Mouse (Mus musculus): ENCODE measurements around the gene Hoxd8. TPM values are rescaled to one million over a fixed set of nuclear protein-coding genes. Genes with fewer than 3 reads are reported as not detected.

The Hoxd8 gene
- polyA plus RNA-seq, 1 experiment from 2014 or later, result 45.6 TPM

DNA sequence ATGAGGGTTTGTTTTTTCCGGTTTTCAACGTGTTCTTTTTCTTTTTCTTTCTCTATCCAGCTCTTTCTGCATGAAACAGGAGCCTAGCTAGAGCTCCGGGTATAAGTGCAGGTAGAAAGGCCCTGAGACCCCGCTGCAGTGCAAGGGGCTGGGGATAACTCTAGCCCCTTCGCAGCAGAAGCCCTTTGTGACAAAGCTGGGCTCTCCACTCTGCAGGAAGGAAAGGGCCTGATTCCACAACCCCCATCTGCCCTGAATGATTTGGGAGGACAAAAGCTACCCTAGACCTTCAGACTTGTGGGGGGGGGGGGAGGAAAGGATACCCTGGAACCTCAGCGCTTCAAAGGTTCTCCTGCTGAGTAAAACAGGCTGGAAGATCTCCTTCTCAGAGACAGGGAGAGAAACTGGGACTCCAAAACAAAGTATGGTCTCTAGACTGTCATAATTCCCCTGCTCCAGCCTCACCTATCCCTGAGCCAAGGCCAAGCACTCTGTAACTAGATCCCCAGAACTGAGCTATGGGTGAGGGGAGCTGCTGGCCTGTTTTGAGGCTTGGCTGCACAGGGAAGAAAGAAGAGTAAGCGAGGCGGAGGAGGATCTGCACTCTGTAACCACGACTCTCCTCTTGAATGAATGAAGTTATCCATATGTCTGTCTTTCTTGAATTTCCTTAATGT, 27.9 kb upstream of the Hoxd8 start:
- peak overlapping the region; percentile 28; the same call in 1 of the 2 replicates for H3K4me3 ChIP-seq (ENCODE audit: low read length)
- ATAC-seq (ENCODE audit: low FRiP score, low TSS enrichment), result peak; percentile 35
- H3K9me3 ChIP-seq (ENCODE audit: low read length), result no peaks in the 10 kb centered on the region
- WGBS, result 29% methylated on average over 9 of the region's 9 CpGs
- H3K4me1 ChIP-seq (ENCODE audit: insufficient read depth, low read length), result peaks cover 56% of the 10 kb centered on the region
- peak overlapping the region; percentile 51 for H3K4me2 ChIP-seq (replicated peaks; ENCODE audit: low read depth, low read length)
- peaks cover 60% of the 10 kb centered on the region for H3K27me3 ChIP-seq (ENCODE audit: insufficient read depth, low read length)
- H3K27ac ChIP-seq (ENCODE audit: low read length), result peak overlapping the region; percentile 63
- peak overlapping the region; percentile 52; the same call in 1 of the 2 replicates for H3K9ac ChIP-seq (replicated peaks; ENCODE audit: low read length)
- H3K36me3 ChIP-seq (ENCODE audit: insufficient read depth, low read length), result no peaks in the 10 kb centered on the region

DNA sequence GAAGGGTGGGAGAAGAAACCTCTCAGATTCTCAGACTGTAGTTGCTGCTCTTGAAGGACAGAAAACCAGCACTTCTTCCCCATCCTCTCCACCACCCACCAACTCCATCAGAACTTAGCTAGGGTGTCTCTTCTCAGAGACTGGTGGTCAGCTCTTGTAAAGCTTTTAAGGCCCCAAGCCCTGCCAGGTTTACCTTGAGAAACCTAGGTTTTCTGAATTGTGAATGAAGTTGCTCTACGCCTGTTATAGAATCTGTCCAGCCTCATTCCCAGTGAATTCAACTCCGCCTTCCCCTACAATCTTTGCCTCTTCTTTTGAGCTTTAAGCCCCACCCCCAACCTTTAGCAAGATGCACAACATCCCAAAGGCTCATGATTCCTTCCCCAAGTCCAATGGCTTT, 27.3 kb upstream of the Hoxd8 start:
- Histone ChIP-seq H3K9me3 (ENCODE audit: low read length) (no peaks in the 10 kb centered on the region), H3K4me1 (ENCODE audit: insufficient read depth, low read length) (peaks cover 56% of the 10 kb centered on the region), H3K27ac (ENCODE audit: low read length) (peak overlapping the region; percentile 63), H3K9ac (replicated peaks; ENCODE audit: low read length) (no peak overlapping the region), H3K4me2 (replicated peaks; ENCODE audit: low read depth, low read length) (peak overlapping the region; percentile 11), H3K27me3 (ENCODE audit: insufficient read depth, low read length) (peaks cover 54% of the 10 kb centered on the region), H3K36me3 (ENCODE audit: insufficient read depth, low read length) (no peaks in the 10 kb centered on the region), H3K4me3 (ENCODE audit: low read length) (no peak overlapping the region)
- no peak for ATAC-seq (ENCODE audit: low FRiP score, low TSS enrichment)
- 38% methylated on average over 2 of the region's 2 CpGs for WGBS

DNA sequence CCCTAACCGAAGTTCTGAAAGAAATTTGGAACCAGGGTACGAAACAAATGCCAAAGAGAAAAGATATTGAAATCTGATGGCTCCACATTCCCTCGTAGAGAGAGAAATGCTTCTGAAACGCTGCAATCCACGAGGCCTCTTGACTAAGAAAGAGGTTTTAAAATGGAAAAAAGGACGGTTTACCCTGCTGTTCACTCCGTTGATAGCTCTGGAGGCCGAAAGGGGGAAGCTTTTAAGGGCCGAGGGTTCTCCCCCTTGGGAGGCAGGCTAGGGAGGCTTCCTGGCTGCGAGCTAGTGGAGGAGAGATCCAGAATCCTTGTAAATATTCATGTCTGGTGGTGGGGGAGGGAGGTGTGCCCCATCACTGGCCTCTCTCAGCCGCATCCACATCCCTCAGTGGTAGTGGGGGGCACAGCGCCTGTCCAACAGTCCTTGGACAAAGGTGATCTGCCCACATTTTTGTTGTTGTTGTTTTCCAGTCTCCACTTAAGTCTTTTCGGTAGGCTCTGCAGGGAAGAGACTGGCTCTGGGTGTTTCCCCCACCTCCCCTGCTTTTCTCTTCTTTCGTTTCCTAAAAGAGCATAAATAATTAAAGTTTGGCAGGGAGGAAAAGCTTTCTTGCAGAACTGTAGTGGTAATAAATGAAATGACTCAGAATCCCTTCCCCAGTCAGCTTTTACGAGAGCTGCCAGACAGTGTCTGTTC, 25.4 kb upstream of the Hoxd8 start, which contains the start of gene Hoxd11:
Gene Hoxd11 (plus strand): TSS at position 667 of the 705 bp plus-strand sequence.
- Histone ChIP-seq H3K27me3 (ENCODE audit: insufficient read depth, low read length) (peaks cover 35% of the 10 kb centered on the region), H3K27ac (ENCODE audit: low read length) (peak within 1 kb of the TSS; percentile 92), H3K9ac (replicated peaks; ENCODE audit: low read length) (peak within 1 kb of the TSS; percentile 89)

DNA sequence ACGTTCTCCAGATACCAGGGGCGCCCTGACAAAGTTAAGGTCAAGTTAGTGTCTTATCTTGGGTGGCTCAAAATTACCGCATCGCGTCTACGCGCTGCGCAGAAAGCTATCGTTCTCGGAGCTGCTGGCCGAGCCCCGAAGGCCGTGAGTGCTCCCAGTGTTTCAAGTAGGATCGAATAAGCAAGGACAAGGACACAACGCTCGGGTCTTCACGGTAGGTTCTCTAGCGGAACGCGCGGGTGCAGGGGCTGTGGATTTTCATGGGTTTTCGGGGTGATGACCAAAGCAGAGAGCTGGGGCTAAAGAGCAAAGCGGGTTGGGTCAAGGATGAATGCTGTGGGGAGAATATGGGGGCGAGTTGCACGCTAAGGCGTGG, 24.8 kb upstream of the Hoxd8 start:
- Histone ChIP-seq H3K36me3 (ENCODE audit: insufficient read depth, low read length) (no peaks in the 10 kb centered on the region), H3K27me3 (ENCODE audit: insufficient read depth, low read length) (peaks cover 31% of the 10 kb centered on the region), H3K4me2 (replicated peaks; ENCODE audit: low read depth, low read length) (peak overlapping the region; percentile 61), H3K9ac (replicated peaks; ENCODE audit: low read length) (peak overlapping the region; percentile 89), H3K9me3 (ENCODE audit: low read length) (no peaks in the 10 kb centered on the region), H3K4me3 (ENCODE audit: low read length) (peak overlapping the region; percentile 63), H3K27ac (ENCODE audit: low read length) (peak overlapping the region; percentile 92), H3K4me1 (ENCODE audit: insufficient read depth, low read length) (peaks cover 40% of the 10 kb centered on the region)
- WGBS, result under 1% methylated on average over 26 of the region's 26 CpGs
- no peak; the same call in 1 of the 2 replicates for ATAC-seq (ENCODE audit: low FRiP score, low TSS enrichment)

More for the DNA sequence above, 25.4 kb upstream of the Hoxd8 start, which contains the start of gene Hoxd11:
- no peaks in the 10 kb centered on the region for H3K9me3 ChIP-seq (ENCODE audit: low read length)
- peaks cover 40% of the 10 kb centered on the region for H3K4me1 ChIP-seq (ENCODE audit: insufficient read depth, low read length)
- peak within 1 kb of the TSS; percentile 61 for H3K4me2 ChIP-seq (replicated peaks; ENCODE audit: low read depth, low read length)
- no peaks in the 10 kb centered on the region for H3K36me3 ChIP-seq (ENCODE audit: insufficient read depth, low read length)
- no peak for ATAC-seq (ENCODE audit: low FRiP score, low TSS enrichment)
- peak within 1 kb of the TSS; percentile 63 for H3K4me3 ChIP-seq (ENCODE audit: low read length)
- WGBS, result 3% methylated on average over 15 of the region's 15 CpGs

DNA sequence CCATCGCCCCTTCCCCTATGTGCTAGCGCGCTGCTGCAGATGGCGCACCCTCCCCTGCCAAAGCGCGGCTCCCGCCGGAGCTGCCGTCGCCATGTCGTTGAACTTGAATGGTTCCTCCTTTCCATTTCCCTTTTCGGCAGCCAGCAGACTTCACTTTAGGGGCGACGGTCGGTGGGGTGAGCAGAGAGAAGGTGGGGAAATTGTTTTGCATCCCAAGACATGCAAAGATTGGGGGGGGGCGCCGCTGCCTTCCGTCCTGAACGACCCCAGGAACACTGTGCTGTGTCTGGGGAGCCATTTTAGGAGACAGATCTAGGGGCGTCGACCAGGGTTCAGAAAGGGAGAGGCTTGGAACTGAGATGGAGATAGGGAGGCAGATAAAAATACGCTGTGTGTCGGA, 24.4 kb upstream of the Hoxd8 start:
- H3K4me2 ChIP-seq (replicated peaks; ENCODE audit: low read depth, low read length), result peak overlapping the region; percentile 61
- no peak for ATAC-seq (ENCODE audit: low FRiP score, low TSS enrichment)
- H3K9me3 ChIP-seq (ENCODE audit: low read length), result no peaks in the 10 kb centered on the region
- peaks cover 27% of the 10 kb centered on the region for H3K27me3 ChIP-seq (ENCODE audit: insufficient read depth, low read length)
- peak overlapping the region; percentile 89 for H3K9ac ChIP-seq (replicated peaks; ENCODE audit: low read length)
- under 1% methylated on average over 23 of the region's 23 CpGs for WGBS
- H3K36me3 ChIP-seq (ENCODE audit: insufficient read depth, low read length), result no peaks in the 10 kb centered on the region
- H3K4me3 ChIP-seq (ENCODE audit: low read length), result peak overlapping the region; percentile 63
- peak overlapping the region; percentile 92 for H3K27ac ChIP-seq (ENCODE audit: low read length)
- peaks cover 40% of the 10 kb centered on the region for H3K4me1 ChIP-seq (ENCODE audit: insufficient read depth, low read length)

DNA sequence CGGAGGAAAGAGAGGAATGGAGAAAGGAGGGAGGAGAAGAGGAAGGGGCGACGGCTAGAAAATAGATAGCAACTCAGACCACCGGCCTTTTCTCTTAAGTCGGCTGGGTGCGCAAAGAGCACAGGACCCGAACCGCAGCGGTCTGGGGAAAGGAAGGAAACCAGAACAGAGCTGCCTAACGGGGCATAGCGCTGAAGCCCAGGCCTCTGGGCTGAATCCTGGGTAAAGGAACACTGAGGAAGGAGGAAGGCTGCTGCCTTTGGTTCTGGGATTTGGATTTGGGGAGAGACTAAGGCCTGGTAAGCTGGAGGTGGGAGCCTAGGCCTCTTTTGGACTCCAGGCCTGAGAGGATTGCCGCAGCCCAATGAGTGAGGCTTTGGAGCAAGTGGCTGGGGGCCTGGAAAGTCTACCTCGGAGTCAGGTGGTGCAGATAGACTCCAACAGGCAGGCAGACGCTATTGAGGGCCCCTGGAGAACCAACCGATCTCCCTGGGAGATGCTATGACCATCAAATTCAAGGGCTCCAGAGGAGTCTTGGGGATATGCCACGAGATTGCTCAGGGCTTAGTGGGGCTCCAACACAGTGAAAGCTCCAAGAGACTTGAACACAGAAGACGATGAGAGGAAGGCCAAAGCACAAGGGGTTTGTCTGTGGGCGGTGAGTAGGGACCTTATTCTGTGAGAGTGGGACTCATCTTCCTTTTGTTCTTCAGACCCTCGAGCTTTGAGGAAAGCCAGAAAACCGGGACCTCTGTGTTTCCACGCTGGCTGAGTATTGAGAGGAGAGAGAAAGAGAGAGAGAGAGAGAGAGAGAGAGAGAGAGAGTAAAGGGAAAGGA, 23.6 kb upstream of the Hoxd8 start:
- H3K27ac ChIP-seq (ENCODE audit: low read length), result peak overlapping the region; percentile 92
- peaks cover 20% of the 10 kb centered on the region for H3K27me3 ChIP-seq (ENCODE audit: insufficient read depth, low read length)
- H3K36me3 ChIP-seq (ENCODE audit: insufficient read depth, low read length), result no peaks in the 10 kb centered on the region
- H3K9me3 ChIP-seq (ENCODE audit: low read length), result no peaks in the 10 kb centered on the region
- H3K9ac ChIP-seq (replicated peaks; ENCODE audit: low read length), result peak overlapping the region; percentile 89
- H3K4me3 ChIP-seq (ENCODE audit: low read length), result peak overlapping the region; percentile 63
- peaks cover 32% of the 10 kb centered on the region for H3K4me1 ChIP-seq (ENCODE audit: insufficient read depth, low read length)
- WGBS, result 3% methylated on average over 21 of the region's 21 CpGs
- H3K4me2 ChIP-seq (replicated peaks; ENCODE audit: low read depth, low read length), result peak overlapping the region; percentile 61
- no peak for ATAC-seq (ENCODE audit: low FRiP score, low TSS enrichment)

DNA sequence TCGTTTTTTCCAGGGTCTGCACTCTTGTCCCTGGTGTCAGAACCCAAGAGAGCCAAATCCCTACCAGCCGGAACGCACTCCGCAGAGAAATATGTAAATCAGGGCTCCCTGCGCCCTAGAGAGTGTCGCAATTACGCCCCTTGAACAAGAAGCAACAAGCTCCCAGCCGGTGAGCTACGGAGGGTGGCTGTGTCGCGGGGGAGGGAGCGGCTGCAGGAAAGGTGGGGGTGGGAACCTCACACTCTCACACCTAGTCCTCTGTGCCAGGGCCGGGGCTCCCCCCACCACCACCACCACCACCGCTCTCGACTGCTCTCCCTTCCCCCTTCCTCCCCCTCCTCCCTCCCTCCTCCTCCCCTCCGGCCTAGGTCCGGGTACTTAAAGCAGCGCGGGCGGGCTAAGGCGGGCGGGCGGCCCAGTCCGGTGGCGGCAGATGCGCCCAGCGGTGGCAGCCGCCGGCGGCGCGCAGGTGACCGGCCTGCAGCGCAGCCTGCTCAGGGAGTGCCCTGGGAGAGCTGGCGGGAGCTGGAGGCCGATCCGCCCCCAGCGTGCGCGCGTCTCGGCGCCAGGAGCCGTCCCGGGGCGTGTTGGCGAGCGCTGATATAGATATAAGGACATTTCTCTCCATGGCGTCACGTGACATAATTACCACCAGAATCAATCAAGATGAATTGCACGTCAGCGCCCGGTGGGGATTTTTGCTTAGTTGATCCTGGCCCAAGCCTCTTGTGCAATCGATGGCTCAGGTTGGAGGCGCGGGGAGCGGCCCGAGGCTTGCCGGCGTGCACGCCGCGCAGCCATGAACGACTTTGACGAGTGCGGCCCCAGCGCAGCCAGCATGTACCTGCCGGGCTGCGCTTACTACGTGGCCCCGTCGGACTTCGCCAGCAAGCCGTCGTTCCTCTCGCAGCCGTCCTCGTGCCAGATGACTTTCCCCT, 22.6 kb upstream of the Hoxd8 start:
- Histone ChIP-seq H3K4me3 (ENCODE audit: low read length) (peak overlapping the region; percentile 63), H3K9ac (replicated peaks; ENCODE audit: low read length) (peak overlapping the region; percentile 89), H3K27me3 (ENCODE audit: insufficient read depth, low read length) (peaks cover 10% of the 10 kb centered on the region; the same call in 1 of the 2 replicates), H3K4me2 (replicated peaks; ENCODE audit: low read depth, low read length) (peak overlapping the region; percentile 61), H3K27ac (ENCODE audit: low read length) (peak overlapping the region; percentile 92), H3K9me3 (ENCODE audit: low read length) (no peaks in the 10 kb centered on the region), H3K36me3 (ENCODE audit: insufficient read depth, low read length) (no peaks in the 10 kb centered on the region), H3K4me1 (ENCODE audit: insufficient read depth, low read length) (peaks cover 21% of the 10 kb centered on the region)
- peak; percentile 63 for ATAC-seq (ENCODE audit: low FRiP score, low TSS enrichment)
- WGBS, result 0% methylated on average over 74 of the region's 78 CpGs

DNA sequence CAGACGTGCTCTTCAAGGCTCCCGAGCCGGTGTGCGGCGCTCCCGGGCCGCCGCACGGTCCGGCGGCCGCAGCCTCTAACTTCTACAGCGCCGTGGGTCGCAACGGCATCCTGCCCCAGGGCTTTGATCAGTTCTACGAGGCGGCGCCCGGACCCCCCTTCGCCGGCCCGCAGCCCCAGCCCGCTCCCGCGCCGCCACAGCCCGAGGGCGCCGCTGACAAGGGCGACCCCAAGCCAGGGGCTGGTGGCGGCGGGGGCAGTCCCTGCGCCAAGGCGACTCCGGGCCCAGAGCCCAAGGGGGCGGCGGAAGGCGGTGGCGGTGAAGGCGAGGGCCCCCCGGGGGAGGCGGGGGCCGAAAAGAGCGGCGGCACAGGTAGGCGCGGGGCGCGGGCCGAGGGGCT, 21.6 kb upstream of the Hoxd8 start:
- peak overlapping the region; percentile 89 for H3K9ac ChIP-seq (replicated peaks; ENCODE audit: low read length)
- H3K27me3 ChIP-seq (ENCODE audit: insufficient read depth, low read length), result peaks cover 9% of the 10 kb centered on the region; the same call in 1 of the 2 replicates
- H3K4me2 ChIP-seq (replicated peaks; ENCODE audit: low read depth, low read length), result peak overlapping the region; percentile 61
- under 1% methylated on average over 45 of the region's 51 CpGs for WGBS
- no peaks in the 10 kb centered on the region for H3K36me3 ChIP-seq (ENCODE audit: insufficient read depth, low read length)
- H3K4me1 ChIP-seq (ENCODE audit: insufficient read depth, low read length), result peaks cover 12% of the 10 kb centered on the region
- ATAC-seq (ENCODE audit: low FRiP score, low TSS enrichment), result no peak
- H3K27ac ChIP-seq (ENCODE audit: low read length), result peak overlapping the region; percentile 92
- no peaks in the 10 kb centered on the region for H3K9me3 ChIP-seq (ENCODE audit: low read length)
- H3K4me3 ChIP-seq (ENCODE audit: low read length), result peak overlapping the region; percentile 63

Data from kidney, embryonic 16.5 days (tissue).